Mouse (Mus musculus) T-cell, adult 2 months (primary cell): ENCODE measurements around the gene Spink8.

Experiments used
- DNase-seq: peaks from one replicate; pipeline ENCODE4 v3.0.0; 2022; ENCODE audit warnings: low spot score

The Spink8 gene

DNA sequence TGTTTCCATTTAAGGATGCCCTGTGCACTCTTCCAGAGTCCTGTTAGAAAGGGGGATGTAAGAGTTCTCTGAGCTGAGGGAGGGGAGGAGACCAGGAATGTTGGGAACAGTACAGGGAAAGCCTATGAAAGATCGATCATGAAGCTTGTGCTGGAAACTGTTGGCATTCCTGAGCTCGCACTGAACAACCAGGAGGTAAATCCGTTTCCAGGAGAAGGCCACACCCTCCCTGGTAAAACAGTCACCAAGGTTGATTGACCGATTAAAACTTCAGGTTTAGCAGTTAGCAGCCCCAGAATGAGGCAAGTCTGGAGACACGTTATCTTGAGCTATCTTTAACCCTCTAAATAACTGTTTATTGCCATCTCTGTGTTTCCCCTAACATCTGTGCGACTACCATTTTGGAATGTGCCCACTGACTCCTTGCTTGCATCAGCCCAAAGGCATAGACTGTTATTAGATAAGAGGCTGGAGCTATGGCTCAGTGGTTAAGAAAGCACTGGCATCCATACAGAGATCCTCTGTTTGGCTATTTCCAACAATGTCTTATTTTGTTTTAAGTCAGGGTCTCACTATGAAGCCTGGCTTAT is 59.0 kb downstream of the Spink8 start:
- DNase-seq = no peak

DNA sequence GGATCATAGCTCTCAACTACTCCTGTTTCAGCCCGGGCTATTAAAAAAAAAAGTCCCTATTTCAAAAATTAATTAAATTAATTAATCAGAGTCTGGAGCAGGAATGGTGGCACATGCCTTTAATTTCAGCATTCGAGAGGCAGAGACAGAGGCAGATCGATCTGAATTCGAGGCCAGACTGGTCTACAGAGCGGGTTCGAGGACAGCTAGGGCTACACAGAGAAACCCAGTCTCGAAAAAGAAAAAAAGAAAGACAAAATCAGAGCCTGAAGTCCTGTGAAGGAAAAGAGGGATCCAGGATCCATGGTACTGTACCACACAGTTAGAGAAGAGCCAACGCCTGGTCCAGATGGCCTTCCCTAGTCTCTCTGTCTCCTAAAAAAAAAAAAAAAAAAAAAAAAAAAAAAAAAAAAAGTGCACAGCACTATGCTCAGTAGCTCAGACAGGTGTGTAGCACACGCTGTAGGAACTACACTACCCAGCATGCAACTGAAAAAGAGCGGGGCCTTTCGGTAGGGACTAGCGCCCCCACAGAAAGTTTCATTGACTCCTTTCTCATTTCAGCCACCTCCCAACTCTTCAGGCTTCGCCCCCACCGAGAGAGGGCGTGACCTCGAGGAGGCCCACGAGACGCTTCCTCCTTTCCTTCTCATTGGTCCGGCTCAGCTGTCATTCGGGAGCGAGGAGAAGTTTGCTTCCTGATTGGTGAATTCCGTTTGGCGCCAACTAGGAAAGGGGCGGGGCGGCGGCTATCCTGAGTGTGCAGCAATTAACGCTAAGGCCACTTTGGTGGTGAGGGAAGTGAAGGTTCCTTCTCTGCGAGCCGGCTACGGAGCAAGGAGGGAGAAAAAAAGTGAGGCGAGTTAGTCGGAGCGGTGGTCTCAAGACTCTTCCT is 63.0 kb downstream of the Spink8 start, which contains the start of gene Cdc25a:
Gene Cdc25a (plus strand): TSS at position 783 of the 895 bp plus-strand sequence.
- DNase-seq = peak; percentile 98

DNA sequence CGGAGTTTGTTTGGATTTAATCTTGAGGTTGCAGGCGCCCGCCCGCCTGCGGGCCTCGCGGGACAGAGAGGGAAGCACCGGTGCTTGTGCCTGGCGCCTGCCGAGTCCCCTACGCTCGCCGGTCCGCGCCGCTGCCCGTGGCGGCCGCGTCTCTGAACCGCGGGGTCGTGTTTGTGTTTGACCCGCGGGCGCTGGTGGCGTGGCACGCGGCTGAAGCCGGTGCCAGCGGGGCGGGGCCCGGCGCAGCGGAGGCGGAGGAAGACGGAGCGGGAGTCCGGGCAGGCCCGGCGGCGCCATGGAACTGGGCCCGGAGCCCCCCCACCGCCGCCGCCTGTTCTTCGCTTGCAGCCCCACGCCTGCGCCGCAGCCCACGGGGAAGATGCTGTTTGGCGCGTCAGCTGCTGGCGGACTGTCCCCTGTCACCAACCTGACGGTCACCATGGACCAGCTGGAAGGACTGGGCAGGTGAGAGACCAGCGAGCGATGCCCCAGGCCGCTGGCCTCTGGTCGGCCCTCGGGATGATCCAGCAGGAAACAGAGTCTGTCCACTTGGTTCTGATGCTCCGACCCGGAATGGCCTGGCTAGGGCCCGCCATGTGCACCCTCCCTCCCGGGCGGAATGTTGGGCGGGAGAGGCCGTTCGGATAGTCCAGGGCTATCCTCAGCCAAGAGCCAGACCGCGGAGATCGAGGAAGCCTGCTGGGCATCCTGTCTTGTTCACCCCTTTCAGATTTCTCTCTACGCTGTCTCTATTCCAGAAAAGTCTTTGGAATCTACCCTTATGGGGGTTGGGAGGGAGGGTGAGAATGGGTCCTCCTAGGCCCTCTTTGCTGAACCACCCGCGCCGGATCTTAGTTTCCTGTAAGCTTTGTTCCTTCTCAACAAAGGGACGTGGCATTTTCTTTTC is 63.9 kb downstream of the Spink8 start:
- no peak for DNase-seq
